Mouse (Mus musculus) spleen, adult 2 months (tissue): ENCODE results near the gene Olfr62. TPM values are rescaled to one million over a fixed set of nuclear protein-coding genes. Genes with fewer than 3 reads are reported as not detected.
A peak's percentile ranks its signal among the peaks of the same experiment; 100 is the strongest.

Experiments used
- DNase-seq, 2 experiments: peaks; one replicate each; pipeline versions ENCODE4 v3.0.0 to v3.0.0-alpha.2; 2012 to 2021; ENCODE audit warnings: low spot score in 2 of 2, low read depth in 1 of 2
- H3K27ac ChIP-seq: fragments of 200-500 bp; 2 replicates; pipeline ENCODE4 v1.5.1; 2012; ENCODE audit warnings: low read length, inconsistent platforms; ENCODE audit not compliant: insufficient read depth
- H3K27me3 ChIP-seq: fragments of 200-500 bp; 2 replicates; pipeline ENCODE4 v1.6.1; 2012; ENCODE audit warnings: mild to moderate bottlenecking, moderate library complexity, low read length, inconsistent platforms; ENCODE audit not compliant: control insufficient read depth, insufficient read depth
- H3K36me3 ChIP-seq: fragments of 200-500 bp; 2 replicates; pipeline ENCODE4 v1.6.1; 2012; ENCODE audit warnings: mild to moderate bottlenecking, low read length, inconsistent platforms; ENCODE audit not compliant: control insufficient read depth, insufficient read depth
- H3K4me1 ChIP-seq: fragments of 200-500 bp; 2 replicates; pipeline ENCODE4 v1.6.1; 2011; ENCODE audit warnings: inconsistent platforms; ENCODE audit not compliant: control insufficient read depth, insufficient read depth, insufficient read length
- H3K4me3 ChIP-seq: fragments of 200-500 bp; 2 replicates; pipeline ENCODE4 v1.5.1; 2011; ENCODE audit warnings: mild to moderate bottlenecking, inconsistent platforms; ENCODE audit not compliant: insufficient read depth, insufficient read length; ENCODE audit errors: extremely low read depth
- CTCF ChIP-seq: fragments of 200-500 bp; IDR thresholded peaks from 2 replicates; pipeline ENCODE4 v1.5.1; 2011; ENCODE audit warnings: mild to moderate bottlenecking, inconsistent platforms; ENCODE audit not compliant: insufficient read depth, insufficient read length, insufficient replicate concordance; ENCODE audit errors: extremely low read depth
- POLR2A ChIP-seq: fragments of 200-500 bp; IDR thresholded peaks from 2 replicates; pipeline ENCODE4 v1.6.1; 2011; ENCODE audit warnings: low read depth, low read length, inconsistent platforms
- WGBS: fragments of 180-500 bp; shearing (Covaris S2); methylation state at CpG from one replicate; pipeline ENCODE4 v1.1.7; 2018; 5-methylcytosine and 5-hydroxymethylcytosine counted together
- polyA plus RNA-seq: library from polyadenylated mRNA; depleted of rRNA; stranded (reverse); fragments of >200 nt; gene quantifications from 2 replicates; pipeline ENCODE4 v1.2.3, GENCODE M21; 2012; rRNA removed

Gene Olfr62
- not detected in 2 replicates for polyA plus RNA-seq

- Histone ChIP-seq H3K4me3 (no peak within 1 kb of the TSS), H3K36me3 (no peaks in the 10 kb centered on the region), H3K4me1 (no peaks in the 10 kb centered on the region), H3K27ac (no peak within 1 kb of the TSS), H3K27me3 (no peaks in the 10 kb centered on the region)
- no peak for TF ChIP-seq CTCF
- TF ChIP-seq POLR2A: no peak
- DNase-seq: no peak
Observed at GRCm38 (mm10) chr4:118658652-118659051, at the start of gene Olfr62. Gene Olfr62, plus strand, starts transcription at chr4:118658952.

GRCm38 (mm10) chr4:118609836-118610235, 48.9 kb upstream of the Olfr62 start:
- DNase-seq: no peak
- no peaks in the 10 kb centered on the region for H3K4me1 ChIP-seq
- H3K36me3 ChIP-seq: no peaks in the 10 kb centered on the region
- WGBS: 12% methylated on average over 3 of the region's 3 CpGs
- no peaks in the 10 kb centered on the region for H3K27me3 ChIP-seq
- no peak overlapping the region for H3K4me3 ChIP-seq
- no peak overlapping the region for H3K27ac ChIP-seq
- TF ChIP-seq POLR2A: no peak
- TF ChIP-seq CTCF: no peak

GRCm38 (mm10) chr4:118612619-118613018, 46.1 kb upstream of the Olfr62 start:
- Histone ChIP-seq H3K27ac (no peak overlapping the region), H3K4me1 (no peaks in the 10 kb centered on the region), H3K36me3 (no peaks in the 10 kb centered on the region), H3K27me3 (no peaks in the 10 kb centered on the region), H3K4me3 (no peak overlapping the region)
- DNase-seq: peak in 1 of 2 experiments; percentile 9
- 45% methylated on average over 11 of the region's 11 CpGs for WGBS
- TF ChIP-seq CTCF (no peak), POLR2A (no peak)

DNA sequence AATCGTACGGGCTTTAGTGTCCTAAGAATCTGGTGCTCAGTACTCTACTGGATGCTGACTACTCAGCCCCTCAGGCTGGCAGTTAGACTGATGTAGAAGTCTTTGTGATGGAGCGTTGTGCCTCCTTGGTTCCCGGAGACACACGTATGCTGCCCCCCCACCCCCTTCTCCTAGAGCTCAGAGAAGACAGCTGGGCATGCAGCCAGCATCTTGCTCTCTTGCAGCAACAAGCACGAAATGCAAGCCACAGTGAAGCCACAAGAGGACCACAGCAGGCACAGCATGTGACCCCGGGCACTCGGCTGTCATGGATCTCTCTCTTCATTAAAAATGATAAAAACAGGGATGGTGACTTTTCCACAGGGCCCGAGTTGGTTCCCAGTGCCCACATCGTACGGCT, 43.3 kb upstream of the Olfr62 start:
- Histone ChIP-seq H3K4me1 (no peaks in the 10 kb centered on the region), H3K27ac (no peak overlapping the region), H3K4me3 (no peak overlapping the region), H3K36me3 (no peaks in the 10 kb centered on the region), H3K27me3 (no peaks in the 10 kb centered on the region)
- 77% methylated on average over 11 of the region's 11 CpGs for WGBS
- TF ChIP-seq POLR2A (no peak), CTCF (no peak)
- no peak for DNase-seq

DNA sequence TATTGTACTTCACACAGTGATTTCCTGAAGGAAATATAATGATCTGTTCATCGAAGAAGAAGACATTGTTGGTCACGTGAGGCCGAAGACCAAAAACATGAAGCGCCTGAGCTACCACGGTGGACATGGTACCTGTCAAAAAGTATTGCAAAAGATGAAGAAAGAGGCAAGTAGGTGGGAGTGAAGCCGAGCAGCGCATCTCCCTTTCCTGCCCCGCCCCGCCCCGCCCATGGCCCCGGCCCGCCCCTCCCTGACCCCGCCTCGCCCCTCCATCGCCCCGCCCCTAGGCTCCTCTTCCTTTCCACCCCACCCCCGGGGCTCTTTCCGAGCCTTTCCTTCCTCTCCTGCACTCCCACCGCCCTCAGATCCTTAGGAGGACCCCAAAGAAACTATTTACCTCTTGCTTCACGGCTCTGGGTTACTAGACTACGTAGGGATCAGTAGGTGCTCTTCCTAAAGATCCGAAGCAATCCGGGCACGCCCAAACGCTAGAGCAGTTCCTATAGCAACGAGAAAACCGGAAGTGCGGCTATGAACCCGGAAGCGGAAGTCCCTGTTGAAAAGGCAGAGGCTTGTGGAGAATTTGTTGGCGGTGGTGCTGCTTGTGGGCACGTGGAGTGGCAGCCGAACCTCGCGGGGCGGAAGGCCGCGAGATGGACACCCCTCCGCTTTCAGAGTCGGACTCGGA, 38.3 kb upstream of the Olfr62 start, which contains the start of the genes Cfap57 and Ebna1bp2:
Cfap57 (minus strand) TSS at position 499 of the 688 bp plus-strand sequence.
Ebna1bp2 (plus strand) TSS at position 521 of the 688 bp plus-strand sequence.
- H3K36me3 ChIP-seq: peaks cover 17% of the 10 kb centered on the region
- H3K4me1 ChIP-seq: peaks cover 3% of the 10 kb centered on the region; the same call in 1 of the 2 replicates
- TF ChIP-seq POLR2A: peak; percentile 34
- TF ChIP-seq CTCF: no peak
- WGBS: under 1% methylated on average over 41 of the region's 41 CpGs
- H3K4me3 ChIP-seq: peak within 1 kb of the TSS; percentile 86
- peak within 1 kb of the TSS; percentile 59 for H3K27ac ChIP-seq
- no peaks in the 10 kb centered on the region for H3K27me3 ChIP-seq
- DNase-seq: peak; percentile 85 to 93

DNA sequence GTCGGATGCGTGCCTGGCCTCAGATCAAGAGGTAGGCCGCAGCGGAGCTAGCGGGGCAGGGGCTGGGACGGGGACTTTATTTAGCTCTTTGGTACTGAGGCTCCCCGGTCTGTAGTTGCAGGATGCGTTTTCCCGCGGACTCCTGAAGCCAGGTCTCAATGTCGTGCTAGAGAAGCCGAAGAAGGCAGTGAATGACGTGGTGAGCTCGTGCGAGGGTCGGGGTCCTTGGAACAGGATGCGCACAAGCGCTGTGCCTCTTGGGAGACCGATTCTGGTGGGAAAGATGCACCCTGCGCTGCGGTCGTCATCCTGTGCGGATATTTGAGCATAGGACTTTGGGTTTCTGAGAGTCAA, 37.8 kb upstream of the Olfr62 start:
- Histone ChIP-seq H3K27ac (peak overlapping the region; percentile 31; the same call in 1 of the 2 replicates), H3K36me3 (peaks cover 20% of the 10 kb centered on the region), H3K4me1 (peaks cover 3% of the 10 kb centered on the region; the same call in 1 of the 2 replicates), H3K27me3 (no peaks in the 10 kb centered on the region), H3K4me3 (peak overlapping the region; percentile 86)
- TF ChIP-seq CTCF: no peak
- no peak for TF ChIP-seq POLR2A
- no peak for DNase-seq
- WGBS: under 1% methylated on average over 23 of the region's 23 CpGs

DNA sequence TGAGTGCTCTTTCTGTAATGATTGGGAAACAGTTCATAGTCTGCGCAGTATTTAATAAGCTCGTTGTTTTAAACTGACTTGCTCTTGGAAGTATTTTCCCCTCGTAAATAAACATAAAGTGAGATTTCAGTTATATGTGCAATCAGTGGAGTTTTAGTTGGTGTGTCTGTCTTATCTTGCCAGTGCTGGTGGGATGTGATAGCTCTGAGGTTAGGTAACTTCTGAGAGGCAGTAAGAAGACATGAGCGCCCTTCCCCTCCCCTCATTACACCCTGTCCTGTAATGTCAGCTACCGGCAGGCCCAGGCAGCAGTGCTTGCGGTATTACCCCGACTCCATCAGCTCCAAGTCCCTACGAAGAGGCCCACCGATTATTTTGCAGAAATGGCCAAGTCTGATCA, 37.0 kb upstream of the Olfr62 start:
- Histone ChIP-seq H3K27me3 (no peaks in the 10 kb centered on the region), H3K27ac (no peak overlapping the region), H3K4me1 (peaks cover 3% of the 10 kb centered on the region; the same call in 1 of the 2 replicates), H3K36me3 (peaks cover 26% of the 10 kb centered on the region), H3K4me3 (no peak overlapping the region)
- WGBS: 82% methylated on average over 9 of the region's 9 CpGs
- no peak for DNase-seq
- TF ChIP-seq CTCF (no peak), POLR2A (no peak)
